Mouse (Mus musculus): ENCODE measurements at regions not wholly inside any gene's neighbourhood (a gene's known extent, or its start where the extent isn't known, plus 50 kb on each side); places are given as distances from the start of the nearest gene placed in this dataset.

GRCm38 (mm10) chr12:106203526-106203925 is 193.5 kb downstream of the Vrk1 start:
- TF ChIP-seq GATA1 (IDR thresholded peaks at IDR 0.05; ENCODE audit: low read length) (no peak), TAL1 (IDR thresholded peaks at IDR 0.05; ENCODE audit: low read length) (no peak)
